Mouse (Mus musculus) lung, adult 2 months (tissue): ENCODE data around the gene Ddi2.

Source experiments
- CTCF ChIP-seq: fragments of 200-500 bp; IDR thresholded peaks from 2 replicates; pipeline ENCODE4 v1.5.1; 2011; ENCODE audit warnings: mild to moderate bottlenecking, low read length, control low read depth; ENCODE audit not compliant: insufficient read depth
- POLR2A ChIP-seq: fragments of 200-500 bp; IDR thresholded peaks from 2 replicates; pipeline ENCODE4 v1.6.1; 2011; ENCODE audit warnings: low read depth, mild to moderate bottlenecking, control low read depth, low read length, borderline replicate concordance; ENCODE audit errors: extremely low read depth

DNA sequence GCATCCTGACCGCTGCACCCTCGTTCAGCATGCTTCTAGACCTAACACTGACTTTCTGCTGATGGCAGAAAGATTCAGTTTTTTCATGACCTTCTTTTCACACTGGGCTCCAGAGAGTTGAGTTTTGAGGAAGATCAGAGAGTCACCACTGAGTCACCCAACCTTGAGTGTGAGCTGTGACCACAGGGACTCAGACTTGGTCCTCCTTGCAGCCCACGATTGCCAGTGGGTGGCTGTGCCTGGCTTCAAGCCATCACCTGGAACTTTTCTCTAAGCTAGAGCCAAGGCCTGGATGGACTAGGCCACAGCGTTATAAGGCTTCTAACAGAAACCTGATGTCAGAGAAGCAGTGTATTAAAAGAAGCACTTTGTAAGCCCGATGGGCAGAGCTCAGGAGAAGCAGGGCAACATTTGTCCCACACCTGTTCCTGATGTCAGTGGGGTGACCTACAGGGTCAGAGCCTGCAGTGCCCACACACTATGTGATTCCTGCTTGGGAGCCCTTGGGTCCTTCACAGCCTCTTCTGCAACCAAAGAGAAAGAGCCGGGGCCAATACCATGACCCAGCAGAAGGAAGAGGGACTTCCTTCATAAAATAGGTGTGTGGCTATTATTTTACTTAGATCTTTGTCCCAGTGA is 64.3 kb downstream of the Ddi2 start:
- no peak for TF ChIP-seq POLR2A
- no peak for TF ChIP-seq CTCF
